Mouse (Mus musculus) neural tube, embryonic 15.5 days (tissue): ENCODE data around the gene Tada2b. TPM values are rescaled to one million over a fixed set of nuclear protein-coding genes. Genes with fewer than 3 reads are reported as not detected.

ENCODE experiments used
- ATAC-seq: fragments of 200-750 bp; cut with Nextera tagmentation; 2 replicates; pipeline ENCODE4 v1.8.0; 2017; ENCODE audit warnings: mild to moderate bottlenecking, moderate TSS enrichment, moderate library complexity; ENCODE audit not compliant: low FRiP score
- H3K27ac ChIP-seq: fragments of 300-500 bp; sonication (generic); replicated peaks from 2 replicates; pipeline ENCODE4 v1.5.1; 2015; ENCODE audit warnings: mild to moderate bottlenecking, inconsistent platforms
- H3K27me3 ChIP-seq: fragments of 300-500 bp; sonication (generic); replicated peaks from 2 replicates; pipeline ENCODE4 v1.6.1; 2015; ENCODE audit warnings: inconsistent platforms
- H3K36me3 ChIP-seq: fragments of 300-500 bp; sonication (generic); 2 replicates; pipeline ENCODE4 v1.6.1; 2015; ENCODE audit warnings: inconsistent platforms
- H3K4me1 ChIP-seq: fragments of 300-500 bp; sonication (generic); 2 replicates; pipeline ENCODE4 v1.6.1; 2015; ENCODE audit warnings: inconsistent platforms
- H3K4me2 ChIP-seq: fragments of 300-500 bp; sonication (generic); 2 replicates; pipeline ENCODE4 v1.6.1; 2015; ENCODE audit warnings: inconsistent platforms, mild to moderate bottlenecking, moderate library complexity
- H3K4me3 ChIP-seq: fragments of 300-500 bp; sonication (generic); replicated peaks from 2 replicates; pipeline ENCODE4 v1.5.1; 2015; ENCODE audit warnings: mild to moderate bottlenecking, inconsistent platforms
- H3K9ac ChIP-seq: fragments of 300-500 bp; sonication (generic); replicated peaks from 2 replicates; pipeline ENCODE4 v1.6.1; 2015; ENCODE audit warnings: mild to moderate bottlenecking, inconsistent platforms
- H3K9me3 ChIP-seq: fragments of 300-500 bp; sonication (generic); replicated peaks from 2 replicates; pipeline ENCODE4 v1.6.1; 2016; ENCODE audit warnings: inconsistent platforms
- WGBS: fragments of 180-500 bp; shearing (Covaris S2); methylation state at CpG from one replicate; pipeline ENCODE4 v1.1.7; 2015; ENCODE audit warnings: mixed read lengths; 5-methylcytosine and 5-hydroxymethylcytosine counted together
- polyA plus RNA-seq: library from polyadenylated mRNA; unstranded; fragments of >200 nt; fragmentation: Nextera tagmentation; extraction: Ambion mirVana; gene quantifications from 2 replicates; pipeline ENCODE4 v1.2.1, GENCODE M21; 2015

The Tada2b gene
- polyA plus RNA-seq, 1 experiment from 2014 or later, result 2.9 TPM

DNA sequence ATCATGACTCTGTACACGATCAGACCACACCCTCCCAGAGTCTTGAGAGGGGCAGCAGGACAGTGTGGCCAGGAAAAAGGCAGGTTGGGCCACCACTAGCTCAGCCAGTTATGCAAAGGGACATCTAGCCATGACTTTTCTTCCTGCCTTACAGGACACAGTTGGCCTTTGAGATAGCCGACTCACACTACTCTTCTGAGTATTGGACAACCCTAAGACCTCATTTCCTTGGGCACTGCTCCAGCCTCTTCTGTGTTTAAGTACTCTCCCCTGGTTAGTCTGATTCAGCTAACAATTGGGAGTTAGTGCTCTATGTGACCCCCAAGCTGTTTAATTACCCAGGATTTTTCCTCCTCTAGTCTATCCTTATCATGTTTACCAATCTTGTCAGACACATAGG lies 4.3 kb downstream of the Tada2b start:
- no peak overlapping the region for H3K4me2 ChIP-seq

DNA sequence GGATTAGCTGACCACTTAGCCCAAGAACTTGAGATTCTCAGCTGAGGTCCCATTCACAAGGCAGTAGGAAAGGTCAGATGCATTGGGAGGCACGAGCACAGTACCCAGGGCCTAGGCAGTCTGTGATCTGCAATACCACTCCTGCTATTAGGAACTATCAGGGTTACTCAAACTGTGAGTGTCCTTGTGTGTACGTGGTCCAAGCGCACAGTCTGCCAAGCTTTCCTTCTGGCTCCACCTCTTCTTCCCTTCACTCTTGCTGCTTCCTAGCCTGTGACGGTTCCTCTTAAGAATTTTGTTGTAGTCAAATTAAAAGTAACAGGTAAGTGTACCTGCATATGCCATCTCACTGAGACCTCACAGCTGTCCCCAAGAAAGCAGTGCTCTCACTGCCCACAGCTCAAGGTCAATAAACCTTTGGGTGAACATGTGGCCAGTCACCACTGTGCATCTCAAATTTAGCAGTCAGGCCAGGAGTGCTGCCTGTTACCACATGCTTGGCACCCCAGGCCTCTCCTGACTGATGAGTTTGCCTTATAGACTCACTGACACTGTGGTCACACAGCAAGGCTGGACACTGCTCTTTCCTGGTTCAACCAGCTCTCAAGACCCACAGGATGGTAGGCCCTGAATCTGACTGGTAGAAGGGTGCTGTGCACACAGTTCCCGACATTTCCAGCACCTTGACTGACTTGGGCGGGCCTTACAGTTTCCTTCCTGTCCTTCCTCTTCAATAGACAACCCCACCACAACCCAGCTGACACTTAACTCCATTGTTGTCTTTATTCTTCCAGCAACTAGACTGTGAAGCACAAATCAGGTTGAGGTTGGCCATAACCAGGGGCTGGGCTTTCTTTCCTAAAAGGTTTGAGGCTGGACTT lies 5.3 kb downstream of the Tada2b start:
- Histone ChIP-seq H3K4me1 (peaks cover 45% of the 10 kb centered on the region), H3K9me3 (no peaks in the 10 kb centered on the region), H3K4me2 (no peak overlapping the region), H3K4me3 (no peak overlapping the region), H3K36me3 (peaks cover 13% of the 10 kb centered on the region), H3K27me3 (no peaks in the 10 kb centered on the region), H3K27ac (no peak overlapping the region), H3K9ac (no peak overlapping the region)
- 95% methylated on average over 6 of the region's 6 CpGs for WGBS
- no peak for ATAC-seq

More for the DNA sequence above, 4.3 kb downstream of the Tada2b start:
- Histone ChIP-seq H3K4me1 (peaks cover 47% of the 10 kb centered on the region), H3K9ac (no peak overlapping the region), H3K27me3 (no peaks in the 10 kb centered on the region), H3K27ac (no peak overlapping the region), H3K4me3 (no peak overlapping the region), H3K9me3 (no peaks in the 10 kb centered on the region), H3K36me3 (peaks cover 8% of the 10 kb centered on the region; the same call in 1 of the 2 replicates)
- no peak for ATAC-seq
- 77% methylated on average over 2 of the region's 2 CpGs for WGBS

DNA sequence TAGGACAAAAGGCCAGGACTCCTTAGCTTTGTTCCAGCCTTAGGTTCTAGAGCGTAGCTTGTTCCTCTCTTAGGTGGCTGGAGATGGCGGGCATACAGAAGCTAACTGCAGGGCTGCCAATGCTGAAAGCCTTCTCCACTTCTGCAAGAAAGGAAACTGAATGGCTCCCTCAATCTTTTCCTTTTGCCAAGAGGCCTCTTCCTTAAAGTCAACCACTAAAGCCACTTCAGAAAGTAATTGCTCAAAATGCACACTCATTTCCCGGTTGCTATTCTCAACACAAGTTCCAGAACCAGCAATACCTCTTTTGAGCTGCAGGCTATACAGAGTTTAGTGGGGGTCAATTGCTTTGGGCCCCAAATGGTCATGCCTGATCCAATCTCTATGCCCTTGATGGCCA lies 6.6 kb downstream of the Tada2b start:
- Histone ChIP-seq H3K36me3 (peaks cover 23% of the 10 kb centered on the region), H3K4me2 (no peak overlapping the region), H3K9me3 (no peaks in the 10 kb centered on the region), H3K27ac (no peak overlapping the region), H3K9ac (no peak overlapping the region), H3K27me3 (no peaks in the 10 kb centered on the region), H3K4me1 (peaks cover 36% of the 10 kb centered on the region), H3K4me3 (no peak overlapping the region)
- 92% methylated on average over 3 of the region's 3 CpGs for WGBS
- no peak for ATAC-seq

DNA sequence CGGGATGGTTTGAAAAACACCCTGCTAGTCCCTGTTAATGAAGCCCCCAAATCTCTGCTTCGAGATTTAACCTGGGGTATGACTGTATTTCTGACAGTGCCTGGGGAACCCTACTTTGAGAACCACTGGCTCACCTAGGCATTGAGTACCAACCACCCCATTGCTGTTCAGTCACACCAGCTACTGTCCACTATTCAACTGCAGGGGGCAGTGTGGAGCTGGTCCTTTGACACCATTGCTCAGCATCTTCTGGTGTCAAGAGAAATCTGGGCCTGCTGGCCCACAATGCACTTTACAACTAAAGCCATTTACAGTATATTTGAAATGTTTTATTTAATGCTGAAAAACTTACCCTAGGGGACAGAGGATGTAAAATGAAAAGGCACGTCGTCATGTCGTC lies 9.8 kb downstream of the Tada2b start:
- ATAC-seq, result no peak
- H3K36me3 ChIP-seq, result peaks cover 53% of the 10 kb centered on the region

DNA sequence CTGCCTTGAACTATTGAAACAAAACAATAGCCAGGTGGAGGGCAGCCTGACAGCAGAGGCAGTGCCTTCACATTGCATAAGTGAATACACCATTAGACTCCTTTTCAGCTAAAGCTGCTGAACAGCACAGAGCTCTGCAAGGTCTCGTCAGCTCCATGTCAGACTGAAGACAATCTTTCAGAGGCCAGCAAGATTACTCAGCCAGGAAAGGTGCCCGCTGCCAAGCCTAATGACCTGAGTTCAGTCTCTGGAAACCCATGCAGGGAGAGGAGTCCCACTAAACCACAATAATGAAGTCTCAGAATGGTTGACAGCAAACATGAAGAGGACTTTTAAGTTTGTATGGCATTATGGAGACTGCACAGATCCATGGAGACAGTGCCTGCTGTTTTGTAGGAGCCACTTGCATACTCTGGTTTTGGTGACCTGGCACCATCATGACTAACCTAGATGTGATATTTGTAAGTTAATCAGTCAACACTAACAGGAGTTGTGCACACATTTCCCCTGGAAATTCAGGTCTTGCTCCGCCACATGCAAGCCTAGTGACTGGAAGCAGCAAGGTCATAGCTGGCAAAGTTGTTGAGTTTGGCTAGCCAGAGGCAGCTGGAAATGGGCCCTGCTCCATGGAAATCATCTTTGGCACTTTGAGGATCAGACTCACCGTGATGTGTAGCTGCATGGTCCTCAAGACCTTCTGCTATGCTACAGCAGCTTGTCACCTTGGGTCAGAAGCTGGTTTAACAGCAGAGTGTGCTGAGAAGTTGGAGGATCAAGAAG lies 11.0 kb downstream of the Tada2b start:
- H3K4me1 ChIP-seq, result 0 out of 2 replicates have a peak, but pooled peaks cover 3% of the 10 kb centered on the region
- H3K9me3 ChIP-seq, result no peaks in the 10 kb centered on the region
- no peak overlapping the region for H3K4me2 ChIP-seq
- no peak overlapping the region for H3K27ac ChIP-seq
- H3K9ac ChIP-seq, result no peak overlapping the region
- WGBS, result 89% methylated on average over 4 of the region's 4 CpGs
- no peak for ATAC-seq
- no peaks in the 10 kb centered on the region for H3K27me3 ChIP-seq
- H3K36me3 ChIP-seq, result peaks cover 60% of the 10 kb centered on the region
- no peak overlapping the region for H3K4me3 ChIP-seq

More for the DNA sequence above, 9.8 kb downstream of the Tada2b start:
- Histone ChIP-seq H3K4me2 (no peak overlapping the region), H3K4me3 (no peak overlapping the region), H3K27ac (no peak overlapping the region), H3K4me1 (0 out of 2 replicates have a peak, but pooled peaks cover 5% of the 10 kb centered on the region), H3K27me3 (no peaks in the 10 kb centered on the region), H3K9ac (no peak overlapping the region), H3K9me3 (no peaks in the 10 kb centered on the region)
- WGBS, result 88% methylated on average over 5 of the region's 5 CpGs

DNA sequence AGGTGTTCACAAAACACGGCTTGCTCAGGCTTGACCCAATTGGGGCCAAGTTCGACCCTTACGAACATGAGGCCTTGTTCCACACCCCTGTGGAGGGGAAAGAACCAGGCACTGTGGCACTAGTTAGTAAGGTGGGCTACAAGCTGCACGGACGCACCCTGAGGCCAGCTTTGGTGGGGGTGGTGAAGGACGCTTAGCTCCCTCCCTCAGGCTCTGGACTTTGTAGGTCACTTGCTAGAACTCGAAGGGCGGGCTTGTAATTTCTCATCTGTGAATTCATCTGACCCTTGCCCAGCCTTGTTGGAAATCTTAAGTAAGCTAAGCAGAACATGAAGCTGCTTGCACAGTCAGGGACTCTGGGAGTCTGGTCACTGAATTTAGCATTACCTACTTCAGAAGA lies 12.9 kb downstream of the Tada2b start:
- Histone ChIP-seq H3K9ac (no peak overlapping the region), H3K4me1 (peaks cover 9% of the 10 kb centered on the region), H3K36me3 (peaks cover 54% of the 10 kb centered on the region)

DNA sequence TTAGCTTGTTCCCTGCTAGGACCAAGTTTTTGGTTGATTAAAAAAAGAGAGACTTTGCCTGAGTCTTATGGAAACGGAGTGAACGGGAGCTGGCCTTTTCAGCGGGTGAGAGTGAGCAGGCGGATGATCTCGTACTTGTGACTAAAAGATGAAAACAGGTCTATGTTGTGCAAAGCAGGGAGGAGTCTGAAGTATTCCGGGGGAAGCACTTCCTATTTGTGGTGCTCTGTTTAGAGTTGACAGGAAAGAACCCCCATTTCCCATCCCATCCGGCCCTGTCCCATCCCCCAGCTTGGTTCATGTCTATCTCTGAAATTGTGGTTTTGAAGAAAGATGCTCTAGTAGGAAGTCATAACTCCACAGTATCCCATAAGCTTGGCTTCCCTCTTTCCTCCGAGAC lies 18.2 kb downstream of the Tada2b start:
- Histone ChIP-seq H3K27ac (no peak overlapping the region), H3K4me2 (peak overlapping the region; percentile 99), H3K4me1 (peaks cover 30% of the 10 kb centered on the region), H3K4me3 (peak overlapping the region; percentile 98), H3K27me3 (no peaks in the 10 kb centered on the region), H3K36me3 (peaks cover 23% of the 10 kb centered on the region), H3K9me3 (no peaks in the 10 kb centered on the region), H3K9ac (peak overlapping the region; percentile 92)
- WGBS, result 35% methylated on average over 8 of the region's 8 CpGs
- no peak for ATAC-seq

More for the DNA sequence above, 12.9 kb downstream of the Tada2b start:
- H3K27ac ChIP-seq, result no peak overlapping the region
- H3K4me2 ChIP-seq, result no peak overlapping the region
- no peaks in the 10 kb centered on the region for H3K9me3 ChIP-seq
- no peak overlapping the region for H3K4me3 ChIP-seq
- ATAC-seq, result no peak
- WGBS, result 96% methylated on average over 8 of the region's 8 CpGs
- H3K27me3 ChIP-seq, result no peaks in the 10 kb centered on the region

DNA sequence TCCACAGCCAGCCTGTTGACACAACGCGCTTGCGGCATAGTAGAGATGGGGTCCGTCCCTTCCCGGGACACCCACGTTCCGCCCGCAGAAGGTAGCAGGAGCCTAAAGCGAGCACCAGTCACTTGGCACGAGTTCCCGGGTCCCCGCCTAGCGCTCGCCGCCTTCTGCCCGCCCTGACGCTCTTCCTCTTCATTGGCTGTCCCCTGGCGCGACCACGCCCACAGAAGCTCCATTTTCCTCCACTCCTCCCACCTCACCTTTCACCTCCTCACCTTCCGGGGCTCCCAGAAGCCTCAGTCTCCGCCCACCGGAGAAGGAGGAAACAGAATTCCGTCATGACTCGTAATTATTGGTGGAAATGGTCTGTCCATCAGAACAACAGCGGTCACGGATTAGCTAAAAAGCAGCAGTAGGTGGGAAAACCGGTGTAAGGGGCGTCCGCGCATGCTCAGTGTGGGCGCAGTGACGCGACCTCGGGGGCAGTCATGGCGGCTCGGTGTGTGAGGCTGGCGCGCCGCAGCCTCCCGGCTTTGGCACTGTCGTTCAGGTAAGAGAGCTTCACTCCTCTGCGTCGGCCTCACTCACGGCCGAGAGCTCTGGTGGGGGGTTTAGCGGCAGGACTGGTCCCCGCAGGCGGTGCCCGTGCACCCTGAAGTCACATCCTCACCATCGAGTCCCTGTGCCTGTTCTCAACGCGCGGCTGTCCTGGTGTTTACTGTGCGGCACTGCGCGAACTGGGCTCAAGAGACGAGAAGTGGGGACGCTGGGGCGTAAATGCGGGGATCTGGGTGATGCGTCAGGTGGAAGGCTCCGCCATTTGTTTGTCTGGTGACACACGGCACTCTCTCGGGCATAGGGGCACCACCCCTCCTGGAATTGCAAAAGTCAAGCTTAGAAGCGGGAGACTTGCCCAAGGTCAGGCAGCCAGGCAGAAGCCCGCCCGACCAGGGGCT lies 19.1 kb downstream of the Tada2b start, which contains the start of gene Grpel1:
Grpel1 (plus strand) TSS at position 290 of the 953 bp plus-strand sequence.
- Histone ChIP-seq H3K36me3 (peaks cover 14% of the 10 kb centered on the region), H3K4me1 (peaks cover 30% of the 10 kb centered on the region), H3K4me3 (peak within 1 kb of the TSS; percentile 98), H3K9me3 (no peaks in the 10 kb centered on the region), H3K27ac (peak within 1 kb of the TSS; percentile 85), H3K9ac (peak within 1 kb of the TSS; percentile 92), H3K27me3 (no peaks in the 10 kb centered on the region), H3K4me2 (peak within 1 kb of the TSS; percentile 99)
- ATAC-seq, result peak; percentile 96
- under 1% methylated on average over 68 of the region's 68 CpGs for WGBS

DNA sequence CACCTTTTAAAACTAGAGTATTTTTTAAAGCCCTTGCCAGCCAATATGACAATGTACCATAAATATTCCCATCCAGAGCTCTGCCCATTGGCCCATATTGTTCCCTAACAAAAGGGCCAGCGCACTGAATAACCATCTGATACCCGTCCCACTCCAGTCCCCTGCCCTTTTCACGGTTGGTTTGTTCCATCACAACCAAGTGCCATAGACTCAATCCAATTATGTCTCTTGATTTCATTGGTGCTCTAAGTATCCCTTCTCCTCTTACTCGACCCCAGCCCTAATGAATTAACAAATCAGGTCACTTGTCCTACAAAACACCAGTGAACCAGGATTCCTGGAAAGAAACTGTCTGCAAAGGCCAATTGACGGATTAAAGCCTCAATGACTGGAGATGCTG lies 20.7 kb downstream of the Tada2b start:
- H3K36me3 ChIP-seq, result 0 out of 2 replicates have a peak, but pooled peaks cover under 1% of the 10 kb centered on the region
- WGBS, result 18% methylated on average over 5 of the region's 5 CpGs
- H3K4me2 ChIP-seq, result no peak overlapping the region
- no peak for ATAC-seq
- H3K9me3 ChIP-seq, result no peaks in the 10 kb centered on the region
- H3K4me3 ChIP-seq, result no peak overlapping the region
- H3K27ac ChIP-seq, result no peak overlapping the region
- no peaks in the 10 kb centered on the region for H3K27me3 ChIP-seq
- peaks cover 30% of the 10 kb centered on the region for H3K4me1 ChIP-seq
- H3K9ac ChIP-seq, result no peak overlapping the region

DNA sequence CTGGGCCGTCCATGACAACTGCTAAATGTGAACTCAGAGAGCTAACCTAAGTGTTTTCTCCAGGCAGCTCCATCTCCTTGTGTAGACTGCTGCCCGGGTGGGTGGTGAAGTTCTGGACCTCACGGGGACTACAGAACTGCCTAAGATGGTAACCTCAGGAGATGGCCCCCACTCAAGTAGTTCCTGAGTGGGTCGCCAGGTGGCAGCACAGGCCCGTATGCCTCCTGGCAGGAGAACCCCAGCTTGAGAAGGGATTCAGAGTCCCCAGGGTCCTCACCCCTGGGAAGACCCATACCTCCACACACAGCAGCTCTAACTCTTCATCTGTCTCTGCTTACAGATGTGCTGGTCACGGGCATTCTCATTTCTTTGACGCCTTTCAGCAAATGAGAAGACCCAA lies 21.3 kb downstream of the Tada2b start:
- Histone ChIP-seq H3K4me3 (no peak overlapping the region), H3K9ac (no peak overlapping the region), H3K36me3 (no peaks in the 10 kb centered on the region), H3K27me3 (no peaks in the 10 kb centered on the region), H3K4me1 (peaks cover 30% of the 10 kb centered on the region), H3K9me3 (no peaks in the 10 kb centered on the region), H3K27ac (no peak overlapping the region), H3K4me2 (no peak overlapping the region)
- WGBS, result 17% methylated on average over 7 of the region's 7 CpGs
- no peak for ATAC-seq

DNA sequence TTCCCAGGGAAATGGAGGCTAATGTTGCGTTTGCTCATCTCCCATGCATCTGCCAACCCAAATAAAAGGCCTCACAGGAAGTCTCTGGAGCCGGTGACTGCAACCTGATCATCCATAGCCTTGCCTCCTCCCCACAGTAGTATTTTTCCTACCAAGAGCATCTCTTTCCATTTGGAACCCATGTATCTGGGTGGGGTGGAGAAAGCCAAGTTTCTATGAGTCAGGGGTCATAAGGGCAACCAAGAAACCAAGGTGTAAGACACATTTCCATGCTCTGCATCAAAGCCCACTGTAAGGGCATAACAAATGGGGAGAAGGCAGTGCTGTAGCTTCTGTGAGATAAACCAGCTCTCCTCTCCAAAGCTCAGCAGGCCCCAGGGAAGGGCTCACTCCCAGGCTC lies 22.9 kb downstream of the Tada2b start:
- Histone ChIP-seq H3K27ac (no peak overlapping the region), H3K27me3 (no peaks in the 10 kb centered on the region), H3K9ac (no peak overlapping the region), H3K4me2 (no peak overlapping the region), H3K4me1 (peaks cover 22% of the 10 kb centered on the region), H3K4me3 (no peak overlapping the region), H3K36me3 (no peaks in the 10 kb centered on the region), H3K9me3 (no peaks in the 10 kb centered on the region)
- ATAC-seq, result no peak
- WGBS, result 71% methylated on average over 2 of the region's 2 CpGs
